Mouse (Mus musculus) stomach, embryonic 16.5 days (tissue): ENCODE results near the gene Naga. TPM values are rescaled to one million over a fixed set of nuclear protein-coding genes. Genes with fewer than 3 reads are reported as not detected.

Experiments used
- ATAC-seq: fragments of 200-750 bp; cut with Nextera tagmentation; 2 replicates; pipeline ENCODE4 v1.8.0; 2017; ENCODE audit warnings: moderate number of reproducible peaks, moderate TSS enrichment; ENCODE audit not compliant: insufficient read depth, low FRiP score
- H3K27ac ChIP-seq: fragments of 300-500 bp; sonication (generic); 2 replicates; pipeline ENCODE4 v1.5.1; 2014; ENCODE audit warnings: low read length
- H3K27me3 ChIP-seq: fragments of 300-500 bp; sonication (generic); 2 replicates; pipeline ENCODE4 v1.6.1; 2014; ENCODE audit warnings: low read length, control low read depth, mixed read lengths; ENCODE audit not compliant: control insufficient read depth, insufficient read depth
- H3K36me3 ChIP-seq: fragments of 300-500 bp; sonication (generic); 2 replicates; pipeline ENCODE4 v1.6.1; 2014; ENCODE audit warnings: low read length; ENCODE audit not compliant: control insufficient read depth, insufficient read depth
- H3K4me1 ChIP-seq: fragments of 300-500 bp; sonication (generic); 2 replicates; pipeline ENCODE4 v1.6.1; 2014; ENCODE audit warnings: low read length, control low read depth, mixed read lengths; ENCODE audit not compliant: control insufficient read depth, insufficient read depth
- H3K4me2 ChIP-seq: fragments of 300-500 bp; sonication (generic); 2 replicates; pipeline ENCODE4 v1.6.1; 2014; ENCODE audit warnings: low read depth, low read length, mixed read lengths
- H3K4me3 ChIP-seq: fragments of 300-500 bp; sonication (generic); replicated peaks from 2 replicates; pipeline ENCODE4 v1.5.1; 2014; ENCODE audit warnings: mild to moderate bottlenecking, low read length
- H3K9ac ChIP-seq: fragments of 300-500 bp; sonication (generic); 2 replicates; pipeline ENCODE4 v1.6.1; 2014; ENCODE audit warnings: low read length
- H3K9me3 ChIP-seq: fragments of 300-500 bp; sonication (generic); replicated peaks from 2 replicates; pipeline ENCODE4 v1.6.1; 2016; ENCODE audit warnings: low read length, control low read depth; ENCODE audit not compliant: control insufficient read depth
- WGBS: fragments of 180-500 bp; shearing (Covaris S2); extraction: QIAGEN DNeasy Blood & Tissue Kit; methylation state at CpG from one replicate; pipeline ENCODE4 v1.1.7; 2014; 5-methylcytosine and 5-hydroxymethylcytosine counted together
- polyA plus RNA-seq: library from polyadenylated mRNA; unstranded; fragments of >200 nt; fragmentation: Nextera tagmentation; extraction: Ambion mirVana; gene quantifications from 2 replicates; pipeline ENCODE4 v1.2.1, GENCODE M21; 2015

The Naga gene
- polyA plus RNA-seq, 1 experiment from 2014 or later = 99.0 TPM

DNA sequence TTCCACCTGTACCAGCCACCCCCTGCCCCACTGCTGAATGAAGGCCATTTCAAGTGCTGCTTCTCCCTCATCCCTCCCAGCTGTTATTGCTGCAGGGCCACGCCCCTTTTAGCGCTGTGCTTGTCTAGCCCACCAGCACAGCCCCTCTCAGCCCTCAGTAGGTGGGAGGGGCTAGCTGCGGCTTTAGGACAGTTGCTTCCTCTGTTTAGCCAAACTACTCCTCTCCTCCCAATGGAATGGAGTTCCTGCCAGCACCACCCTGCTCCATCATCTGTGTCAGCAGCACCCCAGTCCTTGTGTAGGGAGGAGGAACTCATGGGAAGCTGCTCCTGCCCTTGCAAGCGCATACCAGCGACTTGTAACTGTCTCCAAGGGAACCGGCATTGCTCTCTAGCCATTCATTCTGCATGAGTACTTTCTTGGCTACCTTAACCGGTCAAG is 45.4 kb downstream of the Naga start:
- Histone ChIP-seq H3K27me3 (no peaks in the 10 kb centered on the region), H3K36me3 (no peaks in the 10 kb centered on the region), H3K27ac (no peak overlapping the region), H3K9me3 (no peaks in the 10 kb centered on the region), H3K4me2 (peak overlapping the region; percentile 30), H3K4me1 (peaks cover 7% of the 10 kb centered on the region), H3K4me3 (0 out of 2 replicates have a peak overlapping the region, but pooled peaks have one; percentile 5), H3K9ac (peak overlapping the region; percentile 10; the same call in 1 of the 2 replicates)
- 5% methylated on average over 7 of the region's 7 CpGs for WGBS
- peak; percentile 80; the same call in 1 of the 2 replicates for ATAC-seq

DNA sequence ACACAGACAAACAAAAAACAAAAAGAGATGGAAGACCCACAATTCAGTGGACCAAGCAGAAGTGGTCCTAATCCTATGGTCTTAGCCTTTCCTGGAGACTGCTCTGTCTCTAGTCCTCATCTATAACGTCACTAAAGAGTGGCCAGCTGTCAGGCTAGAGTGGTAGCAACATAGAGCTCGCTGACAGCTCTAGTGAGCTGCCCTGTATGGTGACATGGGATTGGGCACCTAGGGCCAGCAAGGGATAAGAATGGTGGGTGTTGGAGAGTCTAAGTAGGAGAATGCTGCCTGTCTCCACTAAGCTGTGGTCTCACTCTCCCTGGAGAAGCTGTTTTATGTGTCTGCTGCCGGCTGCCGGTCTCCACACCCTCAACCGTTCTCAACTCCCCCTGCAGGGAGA is 45.9 kb downstream of the Naga start:
- Histone ChIP-seq H3K9me3 (no peaks in the 10 kb centered on the region), H3K4me2 (peak overlapping the region; percentile 30; the same call in 1 of the 2 replicates), H3K4me3 (no peak overlapping the region), H3K27ac (no peak overlapping the region), H3K4me1 (peaks cover 7% of the 10 kb centered on the region), H3K9ac (no peak overlapping the region), H3K36me3 (no peaks in the 10 kb centered on the region), H3K27me3 (no peaks in the 10 kb centered on the region)
- ATAC-seq = 0 out of 2 replicates have a peak, but pooled peaks have one; percentile 33
- 19% methylated on average over 5 of the region's 5 CpGs for WGBS

DNA sequence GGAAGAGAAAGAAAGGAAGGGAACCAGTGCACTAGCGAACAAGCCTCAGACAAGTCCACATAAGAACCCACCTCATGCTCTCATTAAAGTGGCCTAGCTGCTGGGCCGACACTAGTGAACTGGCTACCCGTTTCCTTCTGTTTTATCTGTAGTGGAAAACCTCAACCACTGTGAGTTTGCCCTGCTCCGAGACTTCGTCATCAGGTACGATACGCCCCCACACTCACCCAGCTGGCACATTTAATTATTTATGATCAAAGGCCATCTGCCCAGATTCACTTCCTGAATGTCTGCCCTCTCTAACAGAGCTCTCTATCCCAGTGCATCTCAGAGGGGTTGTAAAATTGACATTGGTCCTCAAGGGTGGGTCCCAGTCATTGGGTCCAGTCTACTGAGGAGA is 48.5 kb downstream of the Naga start:
- Histone ChIP-seq H3K36me3 (no peaks in the 10 kb centered on the region), H3K9ac (no peak overlapping the region), H3K4me1 (peaks cover 7% of the 10 kb centered on the region), H3K9me3 (no peaks in the 10 kb centered on the region), H3K4me2 (no peak overlapping the region), H3K27me3 (no peaks in the 10 kb centered on the region), H3K4me3 (no peak overlapping the region), H3K27ac (no peak overlapping the region)
- WGBS = 89% methylated on average over 7 of the region's 7 CpGs
- ATAC-seq = no peak

DNA sequence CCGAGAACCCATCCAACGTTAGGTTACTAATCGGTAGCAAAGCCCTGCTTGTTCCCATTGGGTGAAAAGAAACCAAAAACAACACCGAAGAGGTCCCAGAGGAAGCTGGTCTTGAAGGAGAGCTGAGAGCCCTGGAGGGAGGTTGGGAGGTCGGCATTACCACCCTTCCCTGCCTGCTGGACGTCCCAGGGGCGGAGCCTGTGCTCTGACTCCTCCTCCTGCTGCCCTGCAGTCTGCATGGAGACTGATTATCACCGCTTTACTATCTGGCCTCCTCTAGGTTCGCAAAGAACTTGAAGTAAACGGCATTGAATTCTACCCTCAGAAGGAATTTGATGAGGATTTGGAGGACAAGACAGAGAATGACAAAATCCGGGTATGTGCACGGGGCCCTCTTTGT is 52.6 kb downstream of the Naga start:
- Histone ChIP-seq H3K9me3 (no peaks in the 10 kb centered on the region), H3K36me3 (no peaks in the 10 kb centered on the region), H3K4me1 (no peaks in the 10 kb centered on the region), H3K27me3 (no peaks in the 10 kb centered on the region), H3K9ac (no peak overlapping the region), H3K27ac (no peak overlapping the region), H3K4me2 (no peak overlapping the region), H3K4me3 (no peak overlapping the region)
- WGBS = 62% methylated on average over 12 of the region's 12 CpGs
- no peak for ATAC-seq

DNA sequence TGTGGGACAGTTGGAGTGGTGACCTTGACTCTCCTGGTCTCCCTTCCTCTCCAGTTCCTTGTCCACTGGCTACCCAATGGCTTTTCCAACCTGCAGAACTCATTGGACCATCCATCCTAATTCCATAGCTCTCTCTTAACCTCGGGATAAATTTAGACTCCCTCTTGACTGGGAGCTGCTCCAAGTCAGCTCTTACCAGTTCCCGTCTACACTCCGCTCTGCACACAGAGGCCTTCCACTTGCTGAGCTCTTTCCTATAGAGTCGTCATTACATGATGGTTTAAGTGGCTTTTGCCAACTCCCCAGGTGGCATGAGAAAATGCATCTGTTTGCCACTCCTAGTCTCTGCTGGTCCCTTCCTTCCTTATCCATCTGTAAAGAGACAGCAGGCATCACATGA is 58.1 kb downstream of the Naga start:
- no peak for ATAC-seq
- no peak overlapping the region for H3K9ac ChIP-seq
- no peak overlapping the region for H3K4me2 ChIP-seq
- H3K4me3 ChIP-seq = no peak overlapping the region
- no peaks in the 10 kb centered on the region for H3K9me3 ChIP-seq
- H3K27me3 ChIP-seq = peaks cover 8% of the 10 kb centered on the region; the same call in 1 of the 2 replicates
- no peak overlapping the region for H3K27ac ChIP-seq
- 0 out of 2 replicates have a peak, but pooled peaks cover 1% of the 10 kb centered on the region for H3K4me1 ChIP-seq
- H3K36me3 ChIP-seq = no peaks in the 10 kb centered on the region
- WGBS = 67% methylated on average over 4 of the region's 4 CpGs

Other genes with a start within 250 kb of the Naga start
- 15.9 and 17.2 TPM in 2 replicates for gene Ccdc134, start 211.0 kb downstream of the Naga start, polyA plus RNA-seq
- 161 and 169 TPM in 2 replicates for gene Srebf2, start 191.7 kb downstream of the Naga start, polyA plus RNA-seq
- gene Shisa8, start 126.1 kb downstream of the Naga start, polyA plus RNA-seq = not detected in 2 replicates
- 0.10 TPM in 1 of 2 replicates, not detected in the other for gene Tnfrsf13c, start 114.6 kb downstream of the Naga start, polyA plus RNA-seq
- 44.4 and 51.6 TPM in 2 replicates for gene Cenpm, start 94.2 kb downstream of the Naga start, polyA plus RNA-seq
- gene 1500009C09Rik, start 86.5 kb downstream of the Naga start, polyA plus RNA-seq = not detected in 2 replicates
- gene Sept3, start 64.0 kb downstream of the Naga start, polyA plus RNA-seq = 6.1 and 6.8 TPM in 2 replicates
- gene Wbp2nl, start 40.0 kb downstream of the Naga start, polyA plus RNA-seq = 0.09 and 0.26 TPM in 2 replicates
- gene Pheta2, start within 50 bp of the Naga start, polyA plus RNA-seq = 17.5 and 18.3 TPM in 2 replicates
- 278 and 284 TPM in 2 replicates for gene Smdt1, start within 50 bp of the Naga start, polyA plus RNA-seq
- 352 and 428 TPM in 2 replicates for gene Ndufa6, start 15.4 kb upstream of the Naga start, polyA plus RNA-seq
- 12.6 and 16.4 TPM in 2 replicates for gene Cyp2d22, start 41.3 kb upstream of the Naga start, polyA plus RNA-seq
- gene Cyp2d11, start 55.1 kb upstream of the Naga start, polyA plus RNA-seq = not detected in 2 replicates
- gene Cyp2d10, start 68.3 kb upstream of the Naga start, polyA plus RNA-seq = 1.8 and 2.6 TPM in 2 replicates
- 0.39 TPM in 1 of 2 replicates, not detected in the other for gene Cyp2d9, start 94.5 kb upstream of the Naga start, polyA plus RNA-seq
- gene Cyp2d12, start 216.1 kb upstream of the Naga start, polyA plus RNA-seq = not detected in 2 replicates